Mouse (Mus musculus) cortical plate, adult 2 months (tissue): ENCODE measurements around the gene Bicc1.

Experiments used
- CTCF ChIP-seq: fragments of 200-500 bp; IDR thresholded peaks from 2 replicates; pipeline ENCODE4 v1.5.1; 2011; ENCODE audit warnings: mild to moderate bottlenecking, control low read depth, low read length; ENCODE audit not compliant: insufficient read depth; ENCODE audit errors: extremely low read depth
- POLR2A ChIP-seq: fragments of 200-500 bp; IDR thresholded peaks from 2 replicates; pipeline ENCODE4 v1.6.1; 2011; ENCODE audit warnings: mild to moderate bottlenecking, low read length, control low read depth; ENCODE audit not compliant: insufficient read depth; ENCODE audit errors: extremely low read depth

DNA sequence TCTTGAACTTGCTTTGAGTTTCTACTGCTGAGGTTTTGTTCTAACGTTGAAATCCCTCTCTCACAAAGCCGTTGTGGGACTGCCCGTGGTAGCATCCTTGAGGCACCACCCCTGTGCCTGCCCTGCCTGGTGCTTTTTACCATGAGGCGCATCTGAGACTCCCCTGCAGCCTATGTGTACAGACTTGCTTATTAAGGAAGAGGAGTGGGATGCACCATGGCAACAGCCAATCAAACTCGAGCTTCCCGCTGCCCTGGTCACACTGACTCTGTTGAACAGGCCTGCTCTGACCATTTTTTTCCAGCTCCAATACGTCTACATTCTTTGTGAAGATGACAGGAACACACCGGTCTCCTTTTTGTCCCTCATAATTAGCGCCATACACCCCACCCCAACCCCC lies 283.0 kb downstream of the Bicc1 start:
- no peak for TF ChIP-seq CTCF
- TF ChIP-seq POLR2A: no peak
